Mouse (Mus musculus): ENCODE results near the gene Oxt.

- peak; percentile 58; the same call in 1 of the 2 replicates for TF ChIP-seq CTCF (IDR thresholded peaks at IDR 0.05; ENCODE audit: control insufficient read depth, insufficient read depth, insufficient replicate concordance, low read depth, low read length)
- TF ChIP-seq POLR2A (IDR thresholded peaks at IDR 0.05; ENCODE audit: control insufficient read depth, low read depth, low read length), result no peak
Measured at GRCm38 (mm10) chr2:130578148-130578547, 2.2 kb downstream of the Oxt start.

All from testis, adult 2 months (tissue).